Mouse (Mus musculus) C2C12 (cell line): ENCODE measurements around the gene Atp6v0e2. TPM values are rescaled to one million over a fixed set of nuclear protein-coding genes. Genes with fewer than 3 reads are reported as not detected.

Experiments used
- H3K27me3 ChIP-seq: one replicate; pipeline ENCODE4 v1.6.1; 2011; ENCODE audit not compliant: control insufficient read depth, insufficient read depth, insufficient read length
- H3K36me3 ChIP-seq: one replicate; pipeline ENCODE4 v1.6.1; 2011; ENCODE audit not compliant: control insufficient read depth, insufficient read depth
- H3K4me3 ChIP-seq: one replicate; pipeline ENCODE4 v1.5.1; 2011; ENCODE audit warnings: mild to moderate bottlenecking, control low read depth; ENCODE audit not compliant: poor library complexity, insufficient read depth, severe bottlenecking
- H3K79me2 ChIP-seq: one replicate; pipeline ENCODE4 v1.6.1; 2011; ENCODE audit not compliant: control insufficient read depth, insufficient read depth
- H3K79me3 ChIP-seq: one replicate; pipeline ENCODE4 v1.6.1; 2011; ENCODE audit warnings: low read depth, control low read depth
- H3ac ChIP-seq: one replicate; pipeline ENCODE3; 2011; ENCODE audit warnings: low read depth; ENCODE audit not compliant: control insufficient read depth, insufficient read length
- CEBPB ChIP-seq: IDR thresholded peaks from one replicate; pipeline ENCODE4 v1.6.1; 2011; ENCODE audit warnings: low read depth, mild to moderate bottlenecking, control low read depth, moderate library complexity
- CTCF ChIP-seq: IDR thresholded peaks from one replicate; pipeline ENCODE4 v1.5.1; 2011; ENCODE audit not compliant: control insufficient read depth, insufficient read depth, insufficient read length
- FOSL1 ChIP-seq: IDR thresholded peaks from one replicate; pipeline ENCODE4 v1.8.0; 2011; ENCODE audit warnings: mild to moderate bottlenecking, low read length; ENCODE audit not compliant: poor library complexity, insufficient read depth, severe bottlenecking
- MAX ChIP-seq: IDR thresholded peaks from one replicate; pipeline ENCODE4 v1.6.1; 2011; ENCODE audit warnings: mild to moderate bottlenecking, control low read depth
- MYOD1 ChIP-seq: IDR thresholded peaks from one replicate; pipeline ENCODE4 v1.6.1; 2011; ENCODE audit warnings: low read depth; ENCODE audit not compliant: control insufficient read depth, insufficient read length
- MYOG ChIP-seq: IDR thresholded peaks from one replicate; pipeline ENCODE4 v1.6.1; 2011; ENCODE audit not compliant: control insufficient read depth, insufficient read length; ENCODE audit errors: extremely low read depth
- USF1 ChIP-seq: IDR thresholded peaks from one replicate; pipeline ENCODE4 v1.6.1; 2011; ENCODE audit warnings: low read depth, mild to moderate bottlenecking, control low read depth, moderate library complexity
- polyA plus RNA-seq: library from polyadenylated mRNA; unstranded; fragments of >200 nt; fragmentation: generic; extraction: Trizol; gene quantifications from one replicate; pipeline ENCODE4 v1.2.1, GENCODE M21; 2012; ENCODE audit warnings: missing spikeins

The Atp6v0e2 gene
- polyA plus RNA-seq, 1 experiment, result 3.3 TPM

DNA sequence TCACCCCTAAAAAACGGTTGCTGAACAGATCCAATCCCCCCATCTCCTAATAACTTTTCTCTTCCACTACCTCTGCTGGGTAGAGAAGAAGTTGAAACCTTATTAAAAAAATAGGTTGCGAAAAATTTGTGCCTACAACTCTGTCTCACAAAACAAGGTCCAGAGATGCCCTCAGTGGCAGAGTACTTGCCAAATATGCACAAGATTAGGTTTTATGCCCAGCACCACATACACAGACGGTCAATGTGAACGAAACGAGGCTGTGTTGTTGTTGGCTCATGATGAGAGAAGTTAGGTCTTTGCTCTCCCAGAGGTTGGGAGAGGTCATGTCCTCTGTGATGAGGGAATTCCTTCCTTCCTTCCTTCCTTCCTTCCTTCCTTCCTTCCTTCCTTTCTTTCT is 7.8 kb downstream of the Atp6v0e2 start:
- TF ChIP-seq MYOD1 (no peak), MAX (no peak), USF1 (no peak), CTCF (no peak), CEBPB (no peak), MYOG (no peak), FOSL1 (no peak)
- Histone ChIP-seq H3K36me3 (no peaks in the 10 kb centered on the region), H3ac (no peak overlapping the region)

DNA sequence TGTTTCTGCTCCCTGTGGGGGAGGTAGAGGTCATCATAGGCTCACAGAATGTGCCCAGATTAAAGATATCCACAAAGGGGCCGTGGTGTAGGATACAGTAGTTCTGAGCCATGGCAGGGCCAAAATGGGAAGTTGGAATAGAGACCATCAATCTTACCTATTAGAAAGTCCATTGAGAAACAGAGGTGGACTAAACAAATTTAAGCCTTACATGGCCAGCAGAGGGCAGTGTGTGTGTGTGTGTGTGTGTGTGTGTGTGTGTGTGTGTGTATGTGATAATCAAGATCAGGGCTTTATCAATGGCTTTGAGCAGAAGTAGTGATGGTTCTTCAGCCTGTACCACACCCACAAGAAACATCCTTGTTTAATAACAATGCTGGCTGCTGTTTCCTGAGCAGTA is 8.9 kb downstream of the Atp6v0e2 start:
- H3K36me3 ChIP-seq, result no peaks in the 10 kb centered on the region
- no peaks in the 10 kb centered on the region for H3K79me2 ChIP-seq
- no peak overlapping the region for H3K4me3 ChIP-seq
- TF ChIP-seq MAX (no peak), MYOG (no peak), USF1 (no peak), CEBPB (no peak), CTCF (no peak), MYOD1 (no peak), FOSL1 (no peak)
- H3K27me3 ChIP-seq, result no peaks in the 10 kb centered on the region
- no peaks in the 10 kb centered on the region for H3K79me3 ChIP-seq
- no peak overlapping the region for H3ac ChIP-seq

More for the DNA sequence above, 7.8 kb downstream of the Atp6v0e2 start:
- Histone ChIP-seq H3K4me3 (no peak overlapping the region), H3K27me3 (no peaks in the 10 kb centered on the region), H3K79me2 (no peaks in the 10 kb centered on the region), H3K79me3 (no peaks in the 10 kb centered on the region)

DNA sequence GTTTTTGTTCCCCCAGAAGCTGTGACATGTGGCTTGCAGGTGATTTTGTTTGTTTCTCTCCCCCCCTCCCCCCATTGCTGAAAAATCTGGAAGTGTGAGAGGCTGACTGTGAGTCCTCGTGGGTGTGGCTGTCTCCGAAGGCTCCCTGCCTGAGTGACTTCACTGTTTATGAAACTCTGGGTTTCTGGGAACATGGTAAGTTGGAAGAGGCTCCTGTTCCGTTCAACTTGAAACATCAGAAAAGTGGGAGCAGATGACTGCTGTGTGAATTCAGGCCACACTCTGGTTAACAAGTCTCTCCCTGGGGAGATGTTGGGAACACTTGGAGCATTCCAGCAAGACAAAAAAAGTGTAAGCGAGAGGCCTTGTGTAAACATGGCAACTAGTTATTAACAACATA is 9.4 kb downstream of the Atp6v0e2 start:
- no peaks in the 10 kb centered on the region for H3K36me3 ChIP-seq
- H3ac ChIP-seq, result no peak overlapping the region
- TF ChIP-seq CEBPB, result no peak
- TF ChIP-seq MYOD1, result no peak
- no peak for TF ChIP-seq USF1
- no peak for TF ChIP-seq CTCF
- TF ChIP-seq MAX, result no peak
- no peak for TF ChIP-seq MYOG
- TF ChIP-seq FOSL1, result no peak
- H3K79me2 ChIP-seq, result no peaks in the 10 kb centered on the region
- H3K4me3 ChIP-seq, result no peak overlapping the region
- H3K27me3 ChIP-seq, result no peaks in the 10 kb centered on the region
- no peaks in the 10 kb centered on the region for H3K79me3 ChIP-seq

DNA sequence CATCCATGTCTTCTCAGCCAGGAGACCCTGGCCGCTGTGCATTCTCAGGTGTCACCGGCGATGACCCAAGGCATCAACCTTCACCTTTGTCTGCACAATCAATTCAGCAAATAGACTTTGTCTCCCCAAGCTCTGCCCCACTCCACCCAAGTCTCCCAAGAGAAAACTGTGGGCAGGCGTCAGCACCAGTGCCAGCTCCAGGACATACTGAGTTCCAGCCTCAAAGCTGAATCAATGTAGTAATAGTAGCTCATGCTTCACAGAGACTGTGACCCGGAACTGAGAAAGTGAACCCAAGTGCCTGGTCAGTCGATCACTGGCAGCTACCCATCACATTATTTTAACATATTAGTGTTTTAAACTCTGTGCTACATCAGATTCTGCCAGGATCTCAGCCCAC is 10.9 kb downstream of the Atp6v0e2 start:
- H3K4me3 ChIP-seq, result no peak overlapping the region
- no peaks in the 10 kb centered on the region for H3K79me3 ChIP-seq
- H3K27me3 ChIP-seq, result no peaks in the 10 kb centered on the region
- no peak overlapping the region for H3ac ChIP-seq
- no peaks in the 10 kb centered on the region for H3K36me3 ChIP-seq
- TF ChIP-seq FOSL1 (no peak), MAX (no peak), USF1 (no peak), CEBPB (no peak), MYOD1 (no peak), MYOG (no peak), CTCF (no peak)
- no peaks in the 10 kb centered on the region for H3K79me2 ChIP-seq

DNA sequence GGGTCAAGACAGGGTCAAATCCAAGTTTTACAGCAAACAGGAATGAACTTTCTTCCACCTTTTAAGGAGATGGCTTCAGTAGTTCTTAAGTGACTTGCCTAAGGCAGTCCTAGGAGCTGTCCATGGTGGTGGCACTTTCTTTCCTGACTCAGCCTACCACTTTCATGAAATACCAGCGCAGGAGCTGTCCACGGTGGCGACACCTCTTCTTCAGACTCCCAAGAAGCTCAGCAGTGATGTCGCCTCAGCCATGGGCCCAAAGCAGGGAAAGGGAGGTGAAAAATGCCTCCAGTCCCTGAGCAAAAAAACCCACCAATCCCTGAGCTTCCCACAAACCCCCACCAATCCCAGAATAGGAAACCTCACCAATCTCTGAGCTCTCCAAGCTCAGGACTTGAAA is 15.5 kb downstream of the Atp6v0e2 start:
- H3K79me3 ChIP-seq, result no peaks in the 10 kb centered on the region

DNA sequence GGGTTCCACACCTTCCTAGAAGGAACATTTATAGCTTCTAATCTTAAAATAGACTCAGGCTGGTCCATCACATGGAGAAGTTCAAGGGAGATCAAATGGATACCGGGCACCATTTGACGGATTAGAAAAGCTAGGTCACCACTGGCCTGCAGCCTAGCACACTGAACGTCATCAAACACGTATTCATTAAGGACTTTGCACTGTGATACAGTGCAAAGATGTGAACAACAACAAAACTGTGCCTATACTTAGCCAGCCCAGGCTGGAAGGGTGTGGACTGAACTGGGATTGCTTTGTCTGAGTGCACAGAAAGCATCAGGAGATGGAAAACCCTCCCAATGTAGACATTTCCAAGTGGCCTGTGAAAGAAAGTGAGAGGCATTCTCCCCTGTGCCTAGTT is 16.4 kb downstream of the Atp6v0e2 start:
- Histone ChIP-seq H3K79me3 (no peaks in the 10 kb centered on the region), H3K4me3 (no peak overlapping the region), H3K79me2 (no peaks in the 10 kb centered on the region), H3K36me3 (no peaks in the 10 kb centered on the region), H3K27me3 (no peaks in the 10 kb centered on the region), H3ac (no peak overlapping the region)
- TF ChIP-seq MAX (no peak), USF1 (no peak), CTCF (no peak), MYOG (no peak), CEBPB (no peak), MYOD1 (no peak)

More for the DNA sequence above, 15.5 kb downstream of the Atp6v0e2 start:
- Histone ChIP-seq H3K36me3 (no peaks in the 10 kb centered on the region), H3K4me3 (no peak overlapping the region), H3ac (no peak overlapping the region), H3K27me3 (no peaks in the 10 kb centered on the region), H3K79me2 (no peaks in the 10 kb centered on the region)
- TF ChIP-seq CEBPB (no peak), MAX (peak; percentile 47), USF1 (no peak), FOSL1 (no peak), MYOD1 (no peak)
